9 mouse cellular contexts compared by ENCODE assay signal in the genomic region with DNA sequence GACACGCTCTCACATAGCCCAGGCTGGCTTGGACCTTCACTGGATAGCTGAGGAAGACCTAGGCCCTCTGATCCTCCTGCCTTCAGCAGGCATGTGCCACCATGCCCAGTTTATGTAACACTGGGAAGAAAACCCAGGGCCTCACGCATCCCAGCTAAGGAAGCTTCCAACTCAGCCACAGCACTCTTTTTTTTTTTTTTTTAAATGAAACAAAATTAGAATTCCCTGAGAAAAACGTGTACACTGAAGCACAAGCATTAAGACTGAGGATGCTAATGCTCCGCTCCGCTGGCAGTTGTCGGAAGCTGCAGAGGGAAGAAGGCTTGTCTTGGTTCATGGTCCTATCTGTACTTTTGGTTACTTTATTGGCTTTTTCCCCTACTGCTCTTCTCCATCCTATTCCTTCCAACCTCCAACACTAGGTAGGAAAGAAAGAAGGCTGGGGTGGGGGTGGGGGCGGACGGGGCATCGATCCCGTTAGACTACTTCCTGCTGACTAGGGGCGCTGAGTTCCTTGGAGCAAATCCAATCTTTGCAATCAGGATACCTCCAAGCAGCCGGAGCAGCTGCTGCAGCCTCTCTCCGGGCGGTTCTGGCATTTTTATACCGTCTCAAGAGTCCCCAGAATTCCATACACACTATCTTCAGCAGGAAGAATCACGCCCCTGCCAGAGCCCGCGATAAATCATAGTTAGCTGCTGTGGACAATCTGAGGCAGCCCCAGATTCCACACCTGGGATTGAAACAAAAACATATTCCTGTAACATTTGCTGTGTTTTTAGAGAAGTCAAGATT. TPM values are rescaled to one million over a fixed set of nuclear protein-coding genes. Genes with fewer than 3 reads are reported as not detected.
DNase-seq lines count a peak whose midpoint lies in the region; ATAC-seq and TF ChIP-seq lines count a peak whose summit lies in the region.
"Had no signal": no experiment of that assay in that cellular context is flagged by ENCODE, and none has a peak within 500 bp of the region (broad histone marks: within the 10 kb centered on the region; RNA-seq: fewer than 3 reads in every experiment).

No protein-coding gene starts in this region.

- no peaks in the 10 kb centered on the region for H3K4me1 ChIP-seq in kidney, adult 2 months (ENCODE audit: control insufficient read depth, insufficient read depth, low read length)
- H3K4me1 ChIP-seq in embryonic facial prominence, embryonic 10.5 days = peaks cover 34% of the 10 kb centered on the region
- H3K4me1 ChIP-seq in hindbrain, postnatal 0 days (ENCODE audit: insufficient read depth, low read length) = peaks cover 6% of the 10 kb centered on the region; the same call in 1 of the 2 replicates
- H3K4me1 ChIP-seq in midbrain, embryonic 13.5 days (replicated peaks) = peaks cover 20% of the 10 kb centered on the region

- no peak for TF ChIP-seq CTCF in kidney, adult 2 months (conservative IDR thresholded peaks at IDR 0.05; ENCODE audit: insufficient read depth, insufficient read length, low read depth, low read length)
- no peak for TF ChIP-seq CTCF in hindbrain, postnatal 0 days (IDR thresholded peaks at IDR 0.05; ENCODE audit: low read depth)

- peak; percentile 30 for DNase-seq in kidney, adult 2 months
- no peak for DNase-seq in kidney, adult 11 months
- DNase-seq in embryonic facial prominence, embryonic 10.5 days (ENCODE audit: low spot score) = no peak
- DNase-seq in hindbrain, postnatal 0 days (ENCODE audit: low spot score) = peak; percentile 24
- no peak for DNase-seq in retina, embryonic 14.5 days (ENCODE audit: low spot score)
- no peak for DNase-seq in layer of hippocampus, adult 9-11 months
- DNase-seq in cerebellum, postnatal 4 days (ENCODE audit: low spot score in 2 of 2) = no peak

- ATAC-seq in hindbrain, postnatal 0 days = no peak
- ATAC-seq in midbrain, embryonic 13.5 days = no peak
- ATAC-seq: Patski had no signal

- no peaks in the 10 kb centered on the region for H3K27me3 ChIP-seq in kidney, adult 2 months (replicated peaks; ENCODE audit: control insufficient read depth, insufficient read depth, low read length)
- no peaks in the 10 kb centered on the region for H3K27me3 ChIP-seq in embryonic facial prominence, embryonic 10.5 days (replicated peaks; ENCODE audit: low read depth, poor library complexity, severe bottlenecking)
- no peaks in the 10 kb centered on the region for H3K27me3 ChIP-seq in hindbrain, postnatal 0 days (ENCODE audit: insufficient read depth, low read length)
- no peaks in the 10 kb centered on the region for H3K27me3 ChIP-seq in midbrain, embryonic 13.5 days
- H3K27me3 ChIP-seq: Patski had no signal

- no peak overlapping the region for H3K9ac ChIP-seq in hindbrain, postnatal 0 days (replicated peaks; ENCODE audit: low read length)
- H3K9ac ChIP-seq in midbrain, embryonic 13.5 days (replicated peaks) = 0 out of 2 replicates have a peak overlapping the region, but pooled peaks have one; percentile 21

- H3K4me2 ChIP-seq in hindbrain, postnatal 0 days (ENCODE audit: low read depth, low read length) = peak overlapping the region; percentile 35
- H3K4me2 ChIP-seq in midbrain, embryonic 13.5 days (replicated peaks) = peak overlapping the region; percentile 42

- no peaks in the 10 kb centered on the region for H3K36me3 ChIP-seq in kidney, adult 2 months (ENCODE audit: control insufficient read depth, insufficient read depth, low read length)
- no peaks in the 10 kb centered on the region for H3K36me3 ChIP-seq in embryonic facial prominence, embryonic 10.5 days (replicated peaks)
- no peaks in the 10 kb centered on the region for H3K36me3 ChIP-seq in hindbrain, postnatal 0 days (ENCODE audit: insufficient read depth, low read length)
- H3K36me3 ChIP-seq in midbrain, embryonic 13.5 days = no peaks in the 10 kb centered on the region

- peak overlapping the region; percentile 2; the same call in 1 of the 2 replicates for H3K27ac ChIP-seq in kidney, adult 2 months (ENCODE audit: insufficient read depth, low read depth, low read length)
- H3K27ac ChIP-seq in embryonic facial prominence, embryonic 10.5 days (replicated peaks) = peak overlapping the region; percentile 69; the same call in 1 of the 2 replicates
- H3K27ac ChIP-seq in hindbrain, postnatal 0 days = no peak overlapping the region; the same call in 1 of the 2 replicates
- H3K27ac ChIP-seq in midbrain, embryonic 13.5 days = no peak overlapping the region

- TF ChIP-seq POLR2A in kidney, adult 2 months (IDR thresholded peaks at IDR 0.05; ENCODE audit: low read depth, low read length) = no peak

- H3K9me3 ChIP-seq in embryonic facial prominence, embryonic 10.5 days = no peaks in the 10 kb centered on the region
- no peaks in the 10 kb centered on the region for H3K9me3 ChIP-seq in hindbrain, postnatal 0 days (ENCODE audit: low read length)
- H3K9me3 ChIP-seq in midbrain, embryonic 13.5 days = no peaks in the 10 kb centered on the region

- peak overlapping the region; percentile 8; the same call in 1 of the 2 replicates for H3K4me3 ChIP-seq in kidney, adult 2 months (ENCODE audit: insufficient read depth, low read depth, low read length)
- peak overlapping the region; percentile 52 for H3K4me3 ChIP-seq in embryonic facial prominence, embryonic 10.5 days
- no peak overlapping the region for H3K4me3 ChIP-seq in hindbrain, postnatal 0 days (ENCODE audit: low read length)
- peak overlapping the region; percentile 22; the same call in 1 of the 2 replicates for H3K4me3 ChIP-seq in midbrain, embryonic 13.5 days (replicated peaks)

- 34% methylated on average over 18 of the region's 18 CpGs for WGBS in kidney, adult 2 months
- 51% methylated on average over 18 of the region's 18 CpGs for WGBS in embryonic facial prominence, embryonic 10.5 days
- WGBS in hindbrain, postnatal 0 days = 39% methylated on average over 18 of the region's 18 CpGs
- 42% methylated on average over 18 of the region's 18 CpGs for WGBS in midbrain, embryonic 13.5 days

RNA-seq across cellular contexts. Expression of a gene that starts 25.2 kb away (rescaled TPM):
- 22.2 and 25.9 TPM in 2 replicates for polyA plus RNA-seq in kidney, adult 2 months (2012; rRNA removed)
- polyA plus RNA-seq in embryonic facial prominence, embryonic 10.5 days (2016; fragmentation: Nextera tagmentation; extraction: Ambion mirVana) = 255 TPM in 2 replicates
- 111 and 112 TPM in 2 replicates for total RNA-seq in hindbrain, postnatal 0 days (2014; rRNA removed)
- polyA plus RNA-seq in hindbrain, postnatal 0 days (2015; fragmentation: Nextera tagmentation; extraction: Ambion mirVana) = 88.8 and 89.8 TPM in 2 replicates
- polyA plus RNA-seq in midbrain, embryonic 13.5 days (2015; fragmentation: Nextera tagmentation; extraction: Ambion mirVana) = 121 and 125 TPM in 2 replicates

RNA-seq across cellular contexts. Expression of a gene that starts 59.3 kb away (rescaled TPM):
- polyA plus RNA-seq in kidney, adult 2 months (2012; rRNA removed) = 49.1 and 52.2 TPM in 2 replicates
- polyA plus RNA-seq in embryonic facial prominence, embryonic 10.5 days (2016; fragmentation: Nextera tagmentation; extraction: Ambion mirVana) = 50.6 and 51.8 TPM in 2 replicates
- total RNA-seq in hindbrain, postnatal 0 days (2014; rRNA removed) = 69.1 and 74.1 TPM in 2 replicates
- polyA plus RNA-seq in hindbrain, postnatal 0 days (2015; fragmentation: Nextera tagmentation; extraction: Ambion mirVana) = 47.0 and 47.3 TPM in 2 replicates
- polyA plus RNA-seq in midbrain, embryonic 13.5 days (2015; fragmentation: Nextera tagmentation; extraction: Ambion mirVana) = 62.4 and 67.0 TPM in 2 replicates

Comparison
In these comparisons a context has a peak if more than half of its experiments do, and no peak if none do; other contexts are left out.
1. DNase-seq: peak in kidney, adult 2 months (single experiment) and hindbrain, postnatal 0 days (single experiment); none in kidney, adult 11 months (single experiment), embryonic facial prominence, embryonic 10.5 days (single experiment), retina, embryonic 14.5 days (single experiment), layer of hippocampus, adult 9-11 months (single experiment) and cerebellum, postnatal 4 days (0 of 2).
2. H3K27ac ChIP-seq: peak in kidney, adult 2 months (single experiment) and embryonic facial prominence, embryonic 10.5 days (single experiment); none in hindbrain, postnatal 0 days (single experiment) and midbrain, embryonic 13.5 days (single experiment).